Mouse (Mus musculus): ENCODE measurements around the gene Ube2e1. TPM values are rescaled to one million over a fixed set of nuclear protein-coding genes. Genes with fewer than 3 reads are reported as not detected.

Gene Ube2e1
- polyA plus RNA-seq, 1 experiment: 106 TPM

DNA sequence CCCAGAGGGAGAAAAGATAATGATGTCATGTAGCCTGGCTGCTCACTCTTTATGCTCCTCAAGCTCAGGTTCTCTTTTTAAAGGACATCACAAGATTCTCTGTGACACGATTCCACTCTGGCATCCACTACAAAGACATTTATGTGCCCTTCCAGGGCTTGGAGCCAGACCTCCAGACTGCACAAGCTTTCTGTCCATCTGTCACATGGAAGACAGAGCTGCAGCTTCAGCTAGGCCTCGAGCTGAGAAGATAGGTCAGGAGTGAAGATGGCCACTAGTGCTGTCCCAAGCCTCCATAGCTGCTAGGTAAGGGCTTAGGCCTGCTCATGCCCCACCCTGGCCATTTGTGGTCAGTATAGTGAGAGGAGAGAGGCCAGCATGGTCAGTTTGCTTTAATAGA lies 24.8 kb upstream of the Ube2e1 start:
- Histone ChIP-seq H3K4me1 (ENCODE audit: control insufficient read depth, insufficient read depth, low read length) (no peaks in the 10 kb centered on the region), H3K27ac (ENCODE audit: insufficient read depth, low read length) (no peak overlapping the region), H3K4me3 (ENCODE audit: insufficient read depth, low read length) (no peak overlapping the region)
- no peak for TF ChIP-seq POLR2A (IDR thresholded peaks at IDR 0.05; ENCODE audit: low read depth, low read length)
- TF ChIP-seq CTCF (IDR thresholded peaks at IDR 0.05; ENCODE audit: borderline replicate concordance, insufficient read depth, low read length): no peak

DNA sequence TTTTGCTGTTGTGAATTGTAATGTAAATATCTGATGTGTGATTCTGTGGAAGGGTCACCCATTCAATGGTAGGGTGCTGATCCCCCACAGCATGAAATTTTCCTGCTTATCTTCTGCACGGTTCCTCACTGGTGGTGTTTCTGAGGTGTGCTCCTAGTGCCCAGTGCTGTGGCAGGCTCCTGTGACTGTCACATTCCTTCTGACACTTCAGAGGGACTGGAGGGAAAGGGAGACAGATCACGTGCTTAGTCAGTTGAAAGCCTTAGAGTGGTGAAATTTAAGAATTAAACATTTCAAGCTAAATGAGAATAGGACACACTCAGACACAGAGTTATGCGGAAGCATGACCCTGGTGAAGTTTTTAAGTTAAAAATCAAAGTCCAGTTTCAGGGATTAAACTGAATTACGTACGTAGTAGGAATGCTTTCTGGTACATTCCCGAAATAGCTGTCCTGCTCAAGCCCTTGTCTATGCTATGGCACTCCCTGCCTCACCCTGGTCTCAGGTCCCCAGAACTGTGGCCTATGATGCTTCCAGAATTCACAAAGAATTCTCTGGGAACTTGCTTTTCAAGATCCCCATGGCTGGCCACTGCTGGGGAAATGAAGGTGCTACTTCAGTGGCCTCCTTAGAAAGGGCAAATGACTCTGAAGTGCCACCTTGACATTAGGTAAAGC lies 24.0 kb upstream of the Ube2e1 start:
- Histone ChIP-seq H3K4me1 (ENCODE audit: control insufficient read depth, insufficient read depth, low read length) (no peaks in the 10 kb centered on the region), H3K27ac (ENCODE audit: insufficient read depth, low read length) (no peak overlapping the region), H3K4me3 (ENCODE audit: insufficient read depth, low read length) (no peak overlapping the region)
- TF ChIP-seq CTCF (IDR thresholded peaks at IDR 0.05; ENCODE audit: borderline replicate concordance, insufficient read depth, low read length): no peak
- no peak for TF ChIP-seq POLR2A (IDR thresholded peaks at IDR 0.05; ENCODE audit: low read depth, low read length)

DNA sequence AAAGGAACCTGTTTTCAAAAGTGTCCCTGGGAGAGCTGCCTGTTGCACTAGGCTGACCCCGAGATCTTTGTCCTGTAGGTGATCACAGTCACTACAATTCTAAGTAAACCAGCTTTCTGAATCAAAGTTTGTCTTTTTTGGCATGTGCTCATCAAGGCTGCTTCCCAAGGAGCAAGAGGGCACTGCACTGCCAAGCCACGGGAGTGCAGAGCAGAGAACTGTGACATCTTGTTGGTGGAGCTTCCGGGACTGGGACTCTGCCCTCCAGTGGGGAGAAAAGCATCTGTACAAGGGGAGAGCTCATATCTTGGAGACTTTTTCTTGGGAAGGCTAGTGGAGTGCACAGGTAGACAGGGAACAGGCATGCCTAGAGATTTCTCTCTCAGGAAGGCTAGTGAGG lies 21.9 kb upstream of the Ube2e1 start:
- TF ChIP-seq CTCF (IDR thresholded peaks at IDR 0.05; ENCODE audit: borderline replicate concordance, insufficient read depth, low read length): no peak
- TF ChIP-seq POLR2A (IDR thresholded peaks at IDR 0.05; ENCODE audit: low read depth, low read length): no peak
- no peak overlapping the region for H3K4me3 ChIP-seq (ENCODE audit: insufficient read depth, low read length)
- no peaks in the 10 kb centered on the region for H3K4me1 ChIP-seq (ENCODE audit: control insufficient read depth, insufficient read depth, low read length)
- no peak overlapping the region for H3K27ac ChIP-seq (ENCODE audit: insufficient read depth, low read length)

DNA sequence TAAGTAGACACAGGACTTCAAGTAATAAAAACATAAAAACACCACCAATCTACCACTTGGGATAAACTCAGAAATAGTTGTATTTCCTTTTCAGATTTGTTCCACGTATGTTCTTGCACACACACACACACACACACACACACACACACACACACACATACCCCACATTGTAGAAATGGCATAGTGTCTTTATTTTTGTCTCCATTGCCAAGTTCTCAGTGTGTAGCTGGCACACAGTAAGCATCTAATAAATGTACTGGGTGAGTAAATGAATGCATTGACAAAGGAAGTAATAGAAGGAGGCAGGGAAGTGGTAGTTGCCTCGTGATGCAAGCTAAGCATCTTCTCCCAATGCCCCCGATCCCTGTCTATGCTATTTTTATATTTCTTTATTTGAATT lies 21.3 kb upstream of the Ube2e1 start:
- no peak overlapping the region for H3K4me3 ChIP-seq (ENCODE audit: insufficient read depth, low read length)
- no peak overlapping the region for H3K27ac ChIP-seq (ENCODE audit: insufficient read depth, low read length)
- TF ChIP-seq CTCF (IDR thresholded peaks at IDR 0.05; ENCODE audit: borderline replicate concordance, insufficient read depth, low read length) (no peak), POLR2A (IDR thresholded peaks at IDR 0.05; ENCODE audit: low read depth, low read length) (no peak)
- no peaks in the 10 kb centered on the region for H3K4me1 ChIP-seq (ENCODE audit: control insufficient read depth, insufficient read depth, low read length)

DNA sequence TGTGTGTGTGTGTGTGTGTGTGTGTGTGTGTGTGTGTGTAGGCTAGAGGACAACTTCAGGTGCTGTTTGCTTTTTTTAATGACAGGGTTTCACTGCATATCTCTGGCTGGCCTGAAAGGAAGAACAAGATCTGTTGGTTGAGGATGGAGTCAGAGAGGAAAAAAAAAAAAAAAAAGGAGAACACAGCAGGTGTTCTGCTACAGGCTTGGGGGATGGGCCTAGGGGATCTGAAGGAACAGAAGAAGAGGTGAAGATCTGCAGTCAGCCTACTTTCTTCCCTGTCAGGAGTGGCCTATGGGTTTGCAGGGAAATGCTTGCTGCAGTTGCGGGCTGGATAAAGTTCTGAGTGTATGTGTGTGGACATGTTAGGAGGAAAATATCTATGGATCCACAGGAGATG lies 19.0 kb upstream of the Ube2e1 start:
- H3K27ac ChIP-seq (ENCODE audit: insufficient read depth, low read length): no peak overlapping the region
- no peak for TF ChIP-seq POLR2A (IDR thresholded peaks at IDR 0.05; ENCODE audit: low read depth, low read length)
- TF ChIP-seq CTCF (IDR thresholded peaks at IDR 0.05; ENCODE audit: borderline replicate concordance, insufficient read depth, low read length): no peak
- H3K4me1 ChIP-seq (ENCODE audit: control insufficient read depth, insufficient read depth, low read length): no peaks in the 10 kb centered on the region
- no peak overlapping the region for H3K4me3 ChIP-seq (ENCODE audit: insufficient read depth, low read length)

DNA sequence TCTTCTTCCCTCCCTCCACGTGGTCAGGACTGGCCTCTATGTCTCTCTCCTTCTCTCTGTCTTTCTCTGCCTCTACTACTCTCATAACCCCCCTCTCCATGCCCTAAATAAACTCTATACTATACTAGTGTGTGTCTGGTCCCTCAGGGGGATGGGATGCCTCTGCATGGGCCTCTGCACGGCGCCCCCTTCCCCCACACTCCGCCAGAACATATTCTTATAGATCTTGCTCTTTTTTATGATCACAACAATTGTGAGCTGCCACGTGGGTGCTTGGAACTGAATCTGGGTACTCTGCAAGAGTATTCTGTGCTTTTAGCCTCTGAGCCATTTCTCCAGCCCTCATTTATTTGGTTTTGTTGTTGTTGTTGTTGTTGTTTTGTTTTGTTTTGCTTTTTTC lies 18.2 kb upstream of the Ube2e1 start:
- Histone ChIP-seq H3K4me3 (ENCODE audit: insufficient read depth, low read length) (no peak overlapping the region), H3K27ac (ENCODE audit: insufficient read depth, low read length) (no peak overlapping the region), H3K4me1 (ENCODE audit: control insufficient read depth, insufficient read depth, low read length) (no peaks in the 10 kb centered on the region)
- no peak for TF ChIP-seq CTCF (IDR thresholded peaks at IDR 0.05; ENCODE audit: borderline replicate concordance, insufficient read depth, low read length)
- TF ChIP-seq POLR2A (IDR thresholded peaks at IDR 0.05; ENCODE audit: low read depth, low read length): no peak

DNA sequence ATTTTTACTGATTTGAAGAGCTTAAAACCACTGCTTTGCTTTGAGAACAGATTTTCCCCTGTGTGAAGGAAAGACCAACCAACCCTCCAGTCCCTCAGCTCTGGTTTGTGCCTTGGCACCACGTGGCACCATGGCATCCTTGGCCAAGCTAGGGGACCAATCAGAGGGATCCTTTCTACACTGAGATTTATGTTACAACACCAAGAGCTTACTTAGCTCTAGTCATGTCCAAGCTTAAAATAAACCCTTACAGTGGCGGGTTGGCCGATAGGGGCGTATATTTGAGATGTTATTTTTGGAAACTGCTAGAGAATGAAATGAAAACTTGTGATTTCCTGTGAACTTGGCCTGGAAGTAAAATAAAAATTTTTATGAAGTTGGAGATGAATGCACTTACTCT lies 11.9 kb upstream of the Ube2e1 start:
- H3K4me3 ChIP-seq (ENCODE audit: insufficient read depth, low read length): no peak overlapping the region
- TF ChIP-seq POLR2A (IDR thresholded peaks at IDR 0.05; ENCODE audit: low read depth, low read length) (no peak), CTCF (IDR thresholded peaks at IDR 0.05; ENCODE audit: borderline replicate concordance, insufficient read depth, low read length) (no peak)
- H3K27ac ChIP-seq (ENCODE audit: insufficient read depth, low read length): no peak overlapping the region
- H3K4me1 ChIP-seq (ENCODE audit: control insufficient read depth, insufficient read depth, low read length): no peaks in the 10 kb centered on the region; the same call in 1 of the 2 replicates

DNA sequence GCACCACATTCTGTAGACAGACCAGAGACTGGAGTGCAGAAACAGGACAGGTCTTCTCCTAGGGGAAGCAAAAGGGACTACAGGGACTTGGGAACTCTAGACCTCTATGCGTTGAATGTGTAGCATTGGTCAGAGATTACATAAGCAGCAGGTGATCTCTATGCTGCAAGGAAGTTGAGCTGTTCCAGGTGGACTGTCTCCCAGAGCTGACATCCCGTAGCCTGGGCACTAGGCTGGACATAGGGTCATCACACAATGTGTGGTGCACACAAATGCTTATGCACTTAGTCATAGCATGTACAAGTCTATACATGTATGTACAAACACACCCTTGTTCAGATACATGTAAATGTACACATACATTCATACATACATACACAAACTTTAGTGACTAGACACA lies 11.1 kb upstream of the Ube2e1 start:
- Histone ChIP-seq H3K27ac (ENCODE audit: insufficient read depth, low read length) (no peak overlapping the region), H3K4me3 (ENCODE audit: insufficient read depth, low read length) (no peak overlapping the region), H3K4me1 (ENCODE audit: control insufficient read depth, insufficient read depth, low read length) (no peaks in the 10 kb centered on the region; the same call in 1 of the 2 replicates)
- TF ChIP-seq CTCF (IDR thresholded peaks at IDR 0.05; ENCODE audit: borderline replicate concordance, insufficient read depth, low read length) (no peak), POLR2A (IDR thresholded peaks at IDR 0.05; ENCODE audit: low read depth, low read length) (no peak)

DNA sequence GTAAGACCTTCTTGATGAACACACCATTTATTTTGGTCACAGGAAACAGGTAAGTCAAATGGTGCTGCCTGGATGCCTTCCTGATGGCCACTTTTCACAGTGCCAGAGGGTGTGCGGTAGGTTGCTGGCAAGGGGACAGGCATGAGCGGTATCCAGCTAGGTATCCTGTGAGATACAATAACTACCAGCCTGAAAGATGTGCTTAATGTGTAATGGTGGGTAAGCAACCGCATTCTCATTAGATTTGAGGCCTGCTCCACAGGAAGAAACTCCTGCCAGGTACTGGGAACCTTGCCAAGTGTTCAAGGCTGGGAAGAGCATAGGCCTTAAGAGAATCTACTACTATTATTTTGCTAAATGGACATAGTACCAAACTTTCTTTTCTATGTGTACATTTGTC lies 9.4 kb upstream of the Ube2e1 start:
- Histone ChIP-seq H3K4me1 (ENCODE audit: control insufficient read depth, insufficient read depth, low read length) (no peaks in the 10 kb centered on the region; the same call in 1 of the 2 replicates), H3K27ac (ENCODE audit: insufficient read depth, low read length) (no peak overlapping the region)
- no peak for TF ChIP-seq CTCF (IDR thresholded peaks at IDR 0.05; ENCODE audit: borderline replicate concordance, insufficient read depth, low read length)
- no peak for TF ChIP-seq POLR2A (IDR thresholded peaks at IDR 0.05; ENCODE audit: low read depth, low read length)

DNA sequence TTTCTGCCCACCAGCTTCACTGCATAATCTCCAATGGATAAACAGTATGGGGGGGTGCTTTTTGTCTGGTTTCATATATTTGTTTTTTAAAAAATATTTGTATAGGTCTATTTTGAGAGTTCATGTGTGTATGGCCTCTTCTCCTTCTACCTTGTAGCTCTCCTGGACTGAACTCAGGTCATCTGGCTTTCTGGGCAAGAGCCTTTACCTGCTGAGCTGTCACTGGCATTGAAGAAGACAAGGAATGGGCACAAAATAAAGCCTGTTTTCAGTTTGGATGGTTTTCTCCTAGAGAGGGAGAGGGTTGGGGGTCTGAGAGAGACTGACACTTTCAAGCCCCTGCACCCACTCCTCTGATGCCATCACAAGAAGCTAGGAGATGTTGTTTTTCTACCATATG lies 4.4 kb upstream of the Ube2e1 start:
- TF ChIP-seq POLR2A (IDR thresholded peaks at IDR 0.05; ENCODE audit: low read depth, low read length): no peak
- no peak for TF ChIP-seq CTCF (IDR thresholded peaks at IDR 0.05; ENCODE audit: borderline replicate concordance, insufficient read depth, low read length)
- H3K4me3 ChIP-seq (ENCODE audit: insufficient read depth, low read length): no peak overlapping the region
- no peaks in the 10 kb centered on the region for H3K4me1 ChIP-seq (ENCODE audit: control insufficient read depth, insufficient read depth, low read length)
- H3K27ac ChIP-seq (ENCODE audit: insufficient read depth, low read length): no peak overlapping the region

More for the DNA sequence above, 9.4 kb upstream of the Ube2e1 start:
- H3K4me3 ChIP-seq (ENCODE audit: insufficient read depth, low read length): no peak overlapping the region
